ENCODE assay signal across 24 mouse cellular contexts in genomic region chr13:69825396-69826095, GRCm38 (mm10). TPM values are rescaled to one million over a fixed set of nuclear protein-coding genes. Genes with fewer than 3 reads are reported as not detected.
DNase-seq lines count a peak whose midpoint lies in the region; ATAC-seq lines count a peak whose summit lies in the region.
"Had no signal": no experiment of that assay in that cellular context is flagged by ENCODE, and none has a peak within 500 bp of the region (broad histone marks: within the 10 kb centered on the region; RNA-seq: fewer than 3 reads in every experiment).

No protein-coding gene starts in this region.

- no peaks in the 10 kb centered on the region for H3K36me3 ChIP-seq in hindbrain, embryonic 11.5 days (ENCODE audit: control insufficient read depth, insufficient read depth, low read length)
- no peaks in the 10 kb centered on the region for H3K36me3 ChIP-seq in hindbrain, embryonic 14.5 days (replicated peaks; ENCODE audit: control insufficient read depth, insufficient read depth)
- H3K36me3 ChIP-seq: embryonic facial prominence, embryonic 12.5 days; stomach, embryonic 15.5 days had no signal

- 45% methylated on average over 8 of the region's 8 CpGs for WGBS in hindbrain, embryonic 11.5 days
- 40% methylated on average over 8 of the region's 8 CpGs for WGBS in hindbrain, embryonic 14.5 days

- no peak overlapping the region for H3K4me3 ChIP-seq in hindbrain, embryonic 11.5 days (ENCODE audit: low read depth, low read length)
- H3K4me3 ChIP-seq in hindbrain, embryonic 14.5 days (replicated peaks; ENCODE audit: low read length), result no peak overlapping the region
- H3K4me3 ChIP-seq: embryonic facial prominence, embryonic 12.5 days; erythroblast, embryonic 14.5 days; megakaryocyte, embryonic 14.5 days; stomach, embryonic 15.5 days had no signal

- ATAC-seq in hindbrain, embryonic 11.5 days (ENCODE audit: low FRiP score), result 0 out of 2 replicates have a peak, but pooled peaks have one; percentile 26
- ATAC-seq in hindbrain, embryonic 14.5 days (ENCODE audit: low FRiP score), result no peak
- ATAC-seq: inflammation-experienced regulatory T-cells, adult 6 months had no signal

- no peaks in the 10 kb centered on the region for H3K27me3 ChIP-seq in hindbrain, embryonic 11.5 days (ENCODE audit: control insufficient read depth, insufficient read depth, low read length)
- H3K27me3 ChIP-seq in hindbrain, embryonic 14.5 days (ENCODE audit: control insufficient read depth, insufficient read depth, low read length), result no peaks in the 10 kb centered on the region
- H3K27me3 ChIP-seq: CH12.LX; embryonic facial prominence, embryonic 12.5 days; stomach, embryonic 15.5 days had no signal

- H3K9me3 ChIP-seq in hindbrain, embryonic 11.5 days (ENCODE audit: control insufficient read depth, low read length), result no peaks in the 10 kb centered on the region
- H3K9me3 ChIP-seq in hindbrain, embryonic 14.5 days (ENCODE audit: control insufficient read depth, low read length), result no peaks in the 10 kb centered on the region
- H3K9me3 ChIP-seq: embryonic facial prominence, embryonic 12.5 days; megakaryocyte, embryonic 14.5 days; stomach, embryonic 15.5 days had no signal

- no peak overlapping the region for H3K9ac ChIP-seq in hindbrain, embryonic 11.5 days (ENCODE audit: low read depth, low read length)
- H3K9ac ChIP-seq in hindbrain, embryonic 14.5 days, result no peak overlapping the region
- H3K9ac ChIP-seq: embryonic facial prominence, embryonic 12.5 days; stomach, embryonic 15.5 days had no signal

- peak; percentile 35 for DNase-seq in embryo, embryonic 10 days (ENCODE audit: low spot score)
- no peak for DNase-seq in embryo, embryonic 10.5 days (ENCODE audit: low spot score)
- DNase-seq in hindbrain, embryonic 11.5 days (ENCODE audit: low spot score), result no peak
- no peak for DNase-seq in hindbrain, embryonic 14.5 days (ENCODE audit: low spot score)
- DNase-seq in forelimb bud, embryonic 11.5 days (ENCODE audit: low read depth, low spot score), result peak; percentile 27
- DNase-seq in retina, postnatal 1 day, result peak; percentile 21
- DNase-seq in lung, postnatal 10 days, result no peak
- DNase-seq: cerebellum, adult 18-20 months; cerebellum, postnatal 36 days; gastrocnemius, postnatal 10 days; heart, adult 18-20 months; heart, postnatal 36 days; kidney, adult 2 months; kidney, postnatal 4 days; lung, adult 18-20 months; thymus, adult 18-20 months; thymus, postnatal 4 days had no signal

- H3K4me2 ChIP-seq in hindbrain, embryonic 11.5 days (replicated peaks; ENCODE audit: low read depth, low read length), result no peak overlapping the region
- no peak overlapping the region for H3K4me2 ChIP-seq in hindbrain, embryonic 14.5 days (replicated peaks)
- H3K4me2 ChIP-seq: embryonic facial prominence, embryonic 12.5 days; liver, embryonic 11.5 days; stomach, embryonic 15.5 days had no signal

- H3K4me1 ChIP-seq in hindbrain, embryonic 11.5 days (replicated peaks; ENCODE audit: control insufficient read depth, insufficient read depth, low read length), result no peaks in the 10 kb centered on the region
- H3K4me1 ChIP-seq in hindbrain, embryonic 14.5 days (replicated peaks; ENCODE audit: control insufficient read depth, insufficient read depth, low read length), result peaks cover 18% of the 10 kb centered on the region
- H3K4me1 ChIP-seq: embryonic facial prominence, embryonic 12.5 days; megakaryocyte, embryonic 14.5 days; stomach, embryonic 15.5 days had no signal

- peak overlapping the region; percentile 6; the same call in 1 of the 2 replicates for H3K27ac ChIP-seq in hindbrain, embryonic 11.5 days (ENCODE audit: low read depth, low read length)
- H3K27ac ChIP-seq in hindbrain, embryonic 14.5 days, result no peak overlapping the region
- H3K27ac ChIP-seq: embryonic facial prominence, embryonic 12.5 days; stomach, embryonic 15.5 days had no signal

RNA-seq across cellular contexts. Expression of gene Med10, which starts 23.4 kb away (rescaled TPM):
- 227 and 230 TPM in 2 replicates for polyA plus RNA-seq in hindbrain, embryonic 11.5 days (2014; fragmentation: Nextera tagmentation; extraction: Ambion mirVana)
- 140 and 150 TPM in 2 replicates for polyA plus RNA-seq in hindbrain, embryonic 14.5 days (2014; fragmentation: Nextera tagmentation; extraction: Ambion mirVana)

Comparison
In these comparisons a context has a peak if more than half of its experiments do, and no peak if none do; other contexts are left out.
1. DNase-seq: peak in embryo, embryonic 10 days (single experiment), forelimb bud, embryonic 11.5 days (single experiment) and retina, postnatal 1 day (single experiment); none in embryo, embryonic 10.5 days (single experiment), hindbrain, embryonic 11.5 days (single experiment), hindbrain, embryonic 14.5 days (single experiment) and lung, postnatal 10 days (single experiment).